In genomic region chr11:94881982-94882686, GRCm38 (mm10) we compare ENCODE assay signal across 8 mouse cellular contexts. TPM values are rescaled to one million over a fixed set of nuclear protein-coding genes. Genes with fewer than 3 reads are reported as not detected.
A peak's percentile ranks its signal among the peaks of the same experiment; 100 is the strongest.
DNase-seq lines count a peak whose midpoint lies in the region; ATAC-seq and TF ChIP-seq lines count a peak whose summit lies in the region.

No protein-coding gene starts in this region.

- no peaks in the 10 kb centered on the region for H3K9me3 ChIP-seq in liver, postnatal 0 days (ENCODE audit: low read length)
- no peaks in the 10 kb centered on the region for H3K9me3 ChIP-seq in embryonic facial prominence, embryonic 15.5 days (replicated peaks)
- no peaks in the 10 kb centered on the region for H3K9me3 ChIP-seq in intestine, postnatal 0 days (ENCODE audit: control insufficient read depth)
- no peaks in the 10 kb centered on the region for H3K9me3 ChIP-seq in stomach, embryonic 14.5 days (ENCODE audit: control insufficient read depth, low read depth, low read length)

- no peak overlapping the region for H3K4me3 ChIP-seq in liver, postnatal 0 days (ENCODE audit: low read depth, low read length)
- H3K4me3 ChIP-seq in embryonic facial prominence, embryonic 15.5 days (replicated peaks): peak overlapping the region; percentile 25
- H3K4me3 ChIP-seq in intestine, postnatal 0 days (ENCODE audit: low read depth, low read length): no peak overlapping the region
- 0 out of 2 replicates have a peak overlapping the region, but pooled peaks have one; percentile 13 for H3K4me3 ChIP-seq in stomach, embryonic 14.5 days (ENCODE audit: low read depth, low read length)

- H3K4me2 ChIP-seq in liver, postnatal 0 days (ENCODE audit: low read depth, low read length): no peak overlapping the region
- peak overlapping the region; percentile 46 for H3K4me2 ChIP-seq in embryonic facial prominence, embryonic 15.5 days (replicated peaks)
- H3K4me2 ChIP-seq in intestine, postnatal 0 days (replicated peaks; ENCODE audit: low read depth): 0 out of 2 replicates have a peak overlapping the region, but pooled peaks have one; percentile 9
- H3K4me2 ChIP-seq in stomach, embryonic 14.5 days (replicated peaks; ENCODE audit: low read depth, low read length): peak overlapping the region; percentile 42

- no peak for ATAC-seq in liver, postnatal 0 days
- peak; percentile 88 for ATAC-seq in embryonic facial prominence, embryonic 15.5 days (ENCODE audit: insufficient number of reproducible peaks, low FRiP score, low TSS enrichment, low read depth)
- ATAC-seq in intestine, postnatal 0 days: peak; percentile 57; the same call in 1 of the 2 replicates
- ATAC-seq in stomach, embryonic 14.5 days (ENCODE audit: insufficient number of reproducible peaks, insufficient read depth, low FRiP score, low read depth): peak; percentile 91

- no peaks in the 10 kb centered on the region for H3K4me1 ChIP-seq in liver, postnatal 0 days (ENCODE audit: insufficient read depth)
- H3K4me1 ChIP-seq in embryonic facial prominence, embryonic 15.5 days: peaks cover 34% of the 10 kb centered on the region
- no peaks in the 10 kb centered on the region for H3K4me1 ChIP-seq in intestine, postnatal 0 days (replicated peaks; ENCODE audit: control insufficient read depth, insufficient read depth, low read length)
- peaks cover 17% of the 10 kb centered on the region; the same call in 1 of the 2 replicates for H3K4me1 ChIP-seq in stomach, embryonic 14.5 days (ENCODE audit: control insufficient read depth, insufficient read depth, low read length)

- H3K27ac ChIP-seq in liver, postnatal 0 days (ENCODE audit: low read depth): no peak overlapping the region
- H3K27ac ChIP-seq in embryonic facial prominence, embryonic 15.5 days (replicated peaks): peak overlapping the region; percentile 97
- H3K27ac ChIP-seq in intestine, postnatal 0 days (ENCODE audit: low read depth, low read length): peak overlapping the region; percentile 62
- H3K27ac ChIP-seq in stomach, embryonic 14.5 days (ENCODE audit: low read length): peak overlapping the region; percentile 99

- no peak overlapping the region for H3K9ac ChIP-seq in liver, postnatal 0 days (replicated peaks)
- H3K9ac ChIP-seq in embryonic facial prominence, embryonic 15.5 days: 0 out of 2 replicates have a peak overlapping the region, but pooled peaks have one; percentile 1
- H3K9ac ChIP-seq in intestine, postnatal 0 days (ENCODE audit: low read depth, low read length): 0 out of 2 replicates have a peak overlapping the region, but pooled peaks have one; percentile 34
- 0 out of 2 replicates have a peak overlapping the region, but pooled peaks have one; percentile 39 for H3K9ac ChIP-seq in stomach, embryonic 14.5 days (replicated peaks; ENCODE audit: low read depth, low read length)

- H3K36me3 ChIP-seq in liver, postnatal 0 days (replicated peaks; ENCODE audit: insufficient read depth, low read length): no peaks in the 10 kb centered on the region
- no peaks in the 10 kb centered on the region for H3K36me3 ChIP-seq in embryonic facial prominence, embryonic 15.5 days
- no peaks in the 10 kb centered on the region for H3K36me3 ChIP-seq in intestine, postnatal 0 days (ENCODE audit: control insufficient read depth, insufficient read depth)
- no peaks in the 10 kb centered on the region for H3K36me3 ChIP-seq in stomach, embryonic 14.5 days (ENCODE audit: control insufficient read depth, insufficient read depth, low read length)

- TF ChIP-seq CTCF in liver, postnatal 0 days (IDR thresholded peaks at IDR 0.05; ENCODE audit: low read depth): no peak
- TF ChIP-seq CTCF in intestine, postnatal 0 days (IDR thresholded peaks at IDR 0.05; ENCODE audit: low read depth): no peak

- peak; percentile 53 for DNase-seq in liver
- DNase-seq in liver, postnatal 0 days: no peak
- no peak for DNase-seq in spleen, postnatal 4 days (ENCODE audit: low spot score in 2 of 2)
- no peak for DNase-seq in frontal cortex, postnatal 36 days (ENCODE audit: low spot score in 2 of 2)
- no peak for DNase-seq in T-cell, adult 2 months (ENCODE audit: low spot score)

- 19% methylated on average over 9 of the region's 9 CpGs for WGBS in liver, postnatal 0 days (ENCODE audit: insufficient replicate concordance)
- WGBS in embryonic facial prominence, embryonic 15.5 days: 9% methylated on average over 9 of the region's 9 CpGs
- 36% methylated on average over 9 of the region's 9 CpGs for WGBS in intestine, postnatal 0 days
- WGBS in stomach, embryonic 14.5 days: 10% methylated on average over 8 of the region's 9 CpGs

- peaks cover 47% of the 10 kb centered on the region for H3K27me3 ChIP-seq in liver, postnatal 0 days (ENCODE audit: insufficient read depth, low read length)
- H3K27me3 ChIP-seq in embryonic facial prominence, embryonic 15.5 days: no peaks in the 10 kb centered on the region; the same call in 1 of the 2 replicates
- H3K27me3 ChIP-seq in intestine, postnatal 0 days (replicated peaks; ENCODE audit: control insufficient read depth, insufficient read depth, low read length): peaks cover 17% of the 10 kb centered on the region
- H3K27me3 ChIP-seq in stomach, embryonic 14.5 days (ENCODE audit: control insufficient read depth, insufficient read depth, low read length): 0 out of 2 replicates have a peak, but pooled peaks cover 4% of the 10 kb centered on the region

- TF ChIP-seq EP300 in liver, postnatal 0 days (IDR thresholded peaks at IDR 0.05; ENCODE audit: low read depth): no peak

RNA-seq across cellular contexts. Expression of gene Col1a1, which starts 53.9 kb away (rescaled TPM):
- polyA plus RNA-seq in liver, postnatal 0 days (2015; fragmentation: Nextera tagmentation; extraction: Ambion mirVana): 29.8 and 37.8 TPM in 2 replicates
- polyA plus RNA-seq in embryonic facial prominence, embryonic 15.5 days (2015; fragmentation: Nextera tagmentation; extraction: Ambion mirVana): 4,177 and 4,242 TPM in 2 replicates
- 338 and 367 TPM in 2 replicates for polyA plus RNA-seq in intestine, postnatal 0 days (2015; fragmentation: Nextera tagmentation; extraction: Ambion mirVana)
- 1,157 and 1,247 TPM in 2 replicates for polyA plus RNA-seq in stomach, embryonic 14.5 days (2014; fragmentation: Nextera tagmentation; extraction: Ambion mirVana)

Comparison
In these comparisons a context has a peak if more than half of its experiments do, and no peak if none do; other contexts are left out.
1. H3K4me3 ChIP-seq: peak in embryonic facial prominence, embryonic 15.5 days (single experiment) and stomach, embryonic 14.5 days (single experiment); none in liver, postnatal 0 days (single experiment) and intestine, postnatal 0 days (single experiment).